Mouse (Mus musculus): ENCODE measurements around the gene Kidins220. TPM values are rescaled to one million over a fixed set of nuclear protein-coding genes. Genes with fewer than 3 reads are reported as not detected.

Kidins220 gene
- total RNA-seq, 1 experiment from 2014 or later = 108 TPM

GRCm38 (mm10) chr12:25054511-25054910 is 79.8 kb downstream of the Kidins220 start:
- ATAC-seq (replicated peaks in 1 of 2; ENCODE audit: insufficient read depth in 1 of 2, low FRiP score in 2 of 2, low TSS enrichment in 1 of 2, low read depth in 1 of 2, poor library complexity in 2 of 2, severe bottlenecking in 2 of 2) = peak; percentile 93 to 98

- ATAC-seq (replicated peaks in 1 of 2; ENCODE audit: insufficient read depth in 1 of 2, low FRiP score in 2 of 2, low TSS enrichment in 1 of 2, low read depth in 1 of 2, poor library complexity in 2 of 2, severe bottlenecking in 2 of 2) = peak; percentile 52 to 70; a peak in 3 of 4 replicates
Measured at GRCm38 (mm10) chr12:25054963-25055362, 80.2 kb downstream of the Kidins220 start.

- ATAC-seq (replicated peaks in 1 of 2; ENCODE audit: insufficient read depth in 1 of 2, low FRiP score in 2 of 2, low TSS enrichment in 1 of 2, low read depth in 1 of 2, poor library complexity in 2 of 2, severe bottlenecking in 2 of 2) = no peak
Measured at GRCm38 (mm10) chr12:25059487-25060200, 84.9 kb downstream of the Kidins220 start.

DNA sequence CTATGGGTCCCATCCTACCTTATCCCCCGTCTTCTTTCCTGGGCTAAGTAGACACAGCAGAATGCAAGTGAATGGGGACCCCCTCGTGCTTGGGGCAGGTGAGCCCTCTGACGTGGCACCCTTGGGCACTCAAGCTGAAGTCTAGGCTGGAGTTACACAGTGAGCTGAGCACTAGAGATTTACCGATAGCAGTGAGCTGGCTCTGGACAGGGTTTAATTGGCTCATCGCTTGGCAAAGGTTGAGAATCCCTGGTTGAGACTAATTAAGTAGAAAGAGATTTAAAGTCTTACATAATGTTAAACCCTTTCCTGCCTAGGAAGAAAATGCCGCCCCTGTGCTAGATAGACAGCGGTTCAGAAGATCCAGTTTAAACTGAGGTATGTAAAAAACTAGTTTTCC is 86.2 kb downstream of the Kidins220 start:
- no peak for ATAC-seq (replicated peaks in 1 of 2; ENCODE audit: insufficient read depth in 1 of 2, low FRiP score in 2 of 2, low TSS enrichment in 1 of 2, low read depth in 1 of 2, poor library complexity in 2 of 2, severe bottlenecking in 2 of 2)

DNA sequence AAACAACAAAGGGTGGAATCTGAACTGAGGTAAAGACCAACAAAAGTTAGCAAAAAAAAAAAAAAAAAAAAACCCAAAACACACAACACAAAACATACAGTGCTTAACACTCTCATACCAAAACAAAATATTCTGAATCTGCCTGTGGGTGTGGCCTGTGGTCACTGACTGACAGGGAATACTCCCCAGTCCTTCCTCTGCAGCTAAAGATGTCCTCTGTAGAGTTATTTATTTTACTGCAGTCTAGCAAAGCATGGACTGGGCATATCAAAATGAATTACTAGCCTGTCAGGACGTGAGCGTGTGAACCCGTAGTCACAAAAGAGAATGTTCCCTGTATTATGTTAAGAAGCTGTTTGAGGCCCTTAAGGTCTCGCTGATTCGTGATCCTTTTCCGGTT is 87.5 kb downstream of the Kidins220 start:
- no peak for ATAC-seq (replicated peaks in 1 of 2; ENCODE audit: insufficient read depth in 1 of 2, low FRiP score in 2 of 2, low TSS enrichment in 1 of 2, low read depth in 1 of 2, poor library complexity in 2 of 2, severe bottlenecking in 2 of 2)

DNA sequence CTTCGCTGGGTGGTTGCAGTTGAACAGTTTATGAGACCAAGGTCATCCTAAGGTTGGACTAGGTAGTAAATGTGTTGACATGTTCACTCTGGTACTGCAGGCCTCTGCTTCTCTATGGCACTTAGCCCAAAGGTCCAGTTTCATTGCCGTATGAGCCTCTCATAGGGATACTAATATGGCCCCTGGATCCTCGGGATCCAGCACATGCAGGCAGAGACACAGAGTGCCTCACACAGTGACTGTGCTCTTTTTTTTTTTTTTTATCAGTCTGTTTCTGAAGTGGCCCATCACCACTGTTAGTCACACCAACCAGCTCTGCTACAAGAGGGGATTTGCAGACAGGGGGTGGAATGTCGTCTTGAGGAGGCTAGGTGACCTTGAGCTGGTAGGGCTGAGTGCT is 98.6 kb downstream of the Kidins220 start:
- ATAC-seq (replicated peaks in 1 of 2; ENCODE audit: insufficient read depth in 1 of 2, low FRiP score in 2 of 2, low TSS enrichment in 1 of 2, low read depth in 1 of 2, poor library complexity in 2 of 2, severe bottlenecking in 2 of 2) = no peak

DNA sequence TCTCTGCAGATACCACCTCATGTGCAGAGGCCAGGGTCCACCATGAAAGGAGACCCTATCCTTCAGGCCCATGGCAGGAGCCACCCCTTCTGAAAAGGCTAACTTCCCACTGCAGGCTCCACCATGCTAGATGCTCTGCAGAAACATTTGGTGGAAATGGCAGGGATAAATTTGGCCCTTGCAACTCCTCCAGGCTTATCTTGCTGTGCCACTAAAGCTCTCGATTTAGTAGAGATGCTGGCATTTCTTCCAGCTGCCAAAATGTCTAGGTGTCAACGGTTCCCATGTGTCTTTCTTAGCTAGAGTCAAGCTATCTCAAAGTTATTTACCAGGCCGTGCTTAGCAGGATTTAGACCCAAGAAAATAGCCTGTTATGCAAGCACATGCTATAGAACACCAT is 99.6 kb downstream of the Kidins220 start:
- ATAC-seq (replicated peaks in 1 of 2; ENCODE audit: insufficient read depth in 1 of 2, low FRiP score in 2 of 2, low TSS enrichment in 1 of 2, low read depth in 1 of 2, poor library complexity in 2 of 2, severe bottlenecking in 2 of 2) = no peak

- ATAC-seq (replicated peaks in 1 of 2; ENCODE audit: insufficient read depth in 1 of 2, low FRiP score in 2 of 2, low TSS enrichment in 1 of 2, low read depth in 1 of 2, poor library complexity in 2 of 2, severe bottlenecking in 2 of 2) = no peak
Measured at GRCm38 (mm10) chr12:25083260-25084178, 108.8 kb downstream of the Kidins220 start.

DNA sequence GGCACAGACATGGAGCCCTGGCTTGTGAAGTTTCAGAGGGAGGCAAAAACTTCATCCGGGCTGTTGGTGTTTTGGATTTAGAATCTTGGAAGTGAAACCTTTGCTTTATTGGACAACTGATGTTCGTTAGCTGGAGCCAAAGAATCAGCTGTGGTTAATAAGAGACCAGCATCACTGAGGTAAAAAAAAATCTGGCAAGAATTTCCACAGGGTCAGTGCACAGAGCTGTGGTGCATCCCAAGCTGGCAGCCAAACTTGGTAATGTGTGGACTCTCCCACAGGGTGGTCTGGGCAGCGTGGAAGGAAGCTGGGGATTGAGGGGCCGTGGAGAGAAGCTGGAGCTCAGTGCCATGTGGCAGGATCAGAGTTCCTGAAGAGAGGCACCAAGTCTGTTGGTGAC is 112.2 kb downstream of the Kidins220 start:
- no peak for ATAC-seq (replicated peaks in 1 of 2; ENCODE audit: insufficient read depth in 1 of 2, low FRiP score in 2 of 2, low TSS enrichment in 1 of 2, low read depth in 1 of 2, poor library complexity in 2 of 2, severe bottlenecking in 2 of 2)

DNA sequence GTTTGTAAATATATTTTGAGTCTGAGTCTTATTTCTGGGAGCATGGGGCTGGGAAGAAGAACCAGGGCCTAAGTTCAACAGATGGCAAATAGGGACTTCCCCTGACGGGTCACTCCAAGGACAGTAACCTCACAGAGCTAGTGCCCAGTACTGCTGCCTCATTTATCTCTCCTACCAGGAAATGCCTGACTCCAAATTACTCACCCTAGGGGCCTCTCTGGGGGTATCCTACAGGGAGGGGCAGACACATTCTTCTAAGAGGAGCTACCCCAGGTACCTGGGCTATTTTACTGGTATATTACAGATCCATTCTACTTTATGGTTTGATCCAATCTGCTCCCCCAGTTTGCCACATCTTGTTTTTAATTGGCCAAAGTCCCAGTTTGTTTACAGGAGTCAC is 114.7 kb downstream of the Kidins220 start:
- ATAC-seq (replicated peaks in 1 of 2; ENCODE audit: insufficient read depth in 1 of 2, low FRiP score in 2 of 2, low TSS enrichment in 1 of 2, low read depth in 1 of 2, poor library complexity in 2 of 2, severe bottlenecking in 2 of 2) = no peak

GRCm38 (mm10) chr12:25092027-25092704 is 117.4 kb downstream of the Kidins220 start:
- ATAC-seq (replicated peaks in 1 of 2; ENCODE audit: insufficient read depth in 1 of 2, low FRiP score in 2 of 2, low TSS enrichment in 1 of 2, low read depth in 1 of 2, poor library complexity in 2 of 2, severe bottlenecking in 2 of 2) = peak; percentile 54 to 59

- ATAC-seq (replicated peaks in 1 of 2; ENCODE audit: insufficient read depth in 1 of 2, low FRiP score in 2 of 2, low TSS enrichment in 1 of 2, low read depth in 1 of 2, poor library complexity in 2 of 2, severe bottlenecking in 2 of 2) = no peak
Measured at GRCm38 (mm10) chr12:25092751-25093211, 118.1 kb downstream of the Kidins220 start.

GRCm38 (mm10) chr12:25093241-25093774 is 118.6 kb downstream of the Kidins220 start:
- ATAC-seq (replicated peaks in 1 of 2; ENCODE audit: insufficient read depth in 1 of 2, low FRiP score in 2 of 2, low TSS enrichment in 1 of 2, low read depth in 1 of 2, poor library complexity in 2 of 2, severe bottlenecking in 2 of 2) = no peak

DNA sequence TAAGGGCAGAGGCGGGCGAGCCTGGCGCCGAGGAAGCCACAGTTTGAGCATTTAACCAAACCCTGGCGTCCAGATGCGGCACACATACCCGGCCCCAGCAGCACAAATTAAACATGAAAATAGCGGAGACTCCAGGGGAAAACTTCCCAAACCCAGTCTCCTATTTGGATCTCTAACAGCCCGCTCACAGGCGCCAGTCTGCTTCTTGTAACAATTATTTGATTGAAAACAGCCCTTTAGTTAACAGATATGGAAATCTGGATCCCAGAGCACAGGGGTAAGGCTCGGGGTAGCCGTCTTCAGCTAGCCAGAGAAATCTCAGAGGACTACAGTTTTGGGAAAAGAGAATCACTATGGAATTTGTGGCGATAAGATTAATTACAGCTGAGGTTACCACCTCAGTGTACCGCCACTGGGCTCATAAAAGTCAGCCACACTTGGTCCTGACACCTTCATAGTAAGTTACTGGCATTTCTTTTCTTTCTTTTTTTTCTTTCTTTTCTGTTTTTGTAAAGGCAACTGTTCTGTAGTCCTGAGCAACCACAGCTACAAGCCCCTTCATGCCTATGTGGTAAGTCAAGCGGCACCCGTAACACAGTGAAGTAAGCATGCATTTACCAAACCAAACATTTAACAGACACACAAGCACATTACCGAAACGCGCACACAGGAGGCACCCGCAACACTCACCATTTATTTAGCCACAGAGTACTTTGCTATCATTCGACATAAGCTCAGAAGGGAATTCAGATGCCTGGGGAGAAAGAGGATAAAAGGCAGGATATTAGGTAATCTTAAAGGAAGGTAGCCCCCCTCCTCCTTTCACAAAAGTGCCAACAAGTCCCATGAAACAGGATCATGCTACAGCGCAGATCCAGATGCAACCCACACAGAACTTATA is 120.1 kb downstream of the Kidins220 start:
- no peak for ATAC-seq (replicated peaks in 1 of 2; ENCODE audit: insufficient read depth in 1 of 2, low FRiP score in 2 of 2, low TSS enrichment in 1 of 2, low read depth in 1 of 2, poor library complexity in 2 of 2, severe bottlenecking in 2 of 2)

DNA sequence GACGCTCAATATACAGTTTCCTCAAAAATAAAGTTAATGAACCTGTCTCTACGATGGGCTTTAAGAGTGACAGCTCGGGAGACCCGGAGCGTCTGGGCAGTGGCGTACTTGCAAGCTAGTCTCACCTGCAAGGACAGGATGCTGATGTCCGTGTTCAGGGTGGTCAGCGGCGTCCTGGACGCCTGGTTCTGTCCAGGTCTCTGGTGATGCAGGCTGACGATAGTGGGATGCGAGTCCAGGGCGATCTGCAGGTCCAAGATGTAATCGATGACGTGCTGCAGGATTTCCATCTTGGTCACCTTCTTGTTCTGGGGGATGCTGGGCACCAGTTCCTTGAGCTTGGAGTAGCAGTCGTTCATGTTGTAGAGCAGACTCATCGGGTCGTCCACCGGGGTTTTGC is 120.8 kb downstream of the Kidins220 start:
- ATAC-seq (replicated peaks in 1 of 2; ENCODE audit: insufficient read depth in 1 of 2, low FRiP score in 2 of 2, low TSS enrichment in 1 of 2, low read depth in 1 of 2, poor library complexity in 2 of 2, severe bottlenecking in 2 of 2) = peak in 1 of 2 experiments; percentile 8; a peak in 2 of 4 replicates

- ATAC-seq (replicated peaks in 1 of 2; ENCODE audit: insufficient read depth in 1 of 2, low FRiP score in 2 of 2, low TSS enrichment in 1 of 2, low read depth in 1 of 2, poor library complexity in 2 of 2, severe bottlenecking in 2 of 2) = peak; percentile 86 to 90
Measured at GRCm38 (mm10) chr12:25095974-25096639, 121.4 kb downstream of the Kidins220 start.

All from hematopoietic stem cell, adult 5-6 weeks (primary cell).